Mouse (Mus musculus): ENCODE data around the gene Prg2. TPM values are rescaled to one million over a fixed set of nuclear protein-coding genes. Genes with fewer than 3 reads are reported as not detected.

Gene Prg2
- polyA plus RNA-seq, 1 experiment from 2014 or later, result not detected

GRCm38 (mm10) chr2:85029897-85030296 is 49.6 kb downstream of the Prg2 start:
- Histone ChIP-seq H3K9me3 (ENCODE audit: control insufficient read depth) (no peaks in the 10 kb centered on the region), H3K9ac (ENCODE audit: low read depth, low read length) (no peak overlapping the region), H3K4me1 (replicated peaks; ENCODE audit: control insufficient read depth, insufficient read depth, low read length) (no peaks in the 10 kb centered on the region), H3K27ac (ENCODE audit: low read depth, low read length) (no peak overlapping the region), H3K4me2 (replicated peaks; ENCODE audit: low read depth) (no peak overlapping the region), H3K4me3 (ENCODE audit: low read depth, low read length) (no peak overlapping the region), H3K27me3 (replicated peaks; ENCODE audit: control insufficient read depth, insufficient read depth, low read length) (no peaks in the 10 kb centered on the region), H3K36me3 (ENCODE audit: control insufficient read depth, insufficient read depth) (no peaks in the 10 kb centered on the region)
- WGBS, result 13% methylated on average over 6 of the region's 6 CpGs
- ATAC-seq, result peak; percentile 62
- TF ChIP-seq CTCF (IDR thresholded peaks at IDR 0.05; ENCODE audit: low read depth), result no peak

- no peaks in the 10 kb centered on the region for H3K4me1 ChIP-seq (replicated peaks; ENCODE audit: control insufficient read depth, insufficient read depth, low read length)
- WGBS, result 51% methylated on average over 6 of the region's 6 CpGs
Observed at GRCm38 (mm10) chr2:85030989-85031388, 50.7 kb downstream of the Prg2 start.

GRCm38 (mm10) chr2:85033121-85033520 is 52.9 kb downstream of the Prg2 start:
- Histone ChIP-seq H3K27me3 (replicated peaks; ENCODE audit: control insufficient read depth, insufficient read depth, low read length) (no peaks in the 10 kb centered on the region), H3K36me3 (ENCODE audit: control insufficient read depth, insufficient read depth) (no peaks in the 10 kb centered on the region), H3K4me1 (replicated peaks; ENCODE audit: control insufficient read depth, insufficient read depth, low read length) (peaks cover 6% of the 10 kb centered on the region; the same call in 1 of the 2 replicates), H3K4me2 (replicated peaks; ENCODE audit: low read depth) (no peak overlapping the region), H3K4me3 (ENCODE audit: low read depth, low read length) (no peak overlapping the region), H3K9ac (ENCODE audit: low read depth, low read length) (no peak overlapping the region), H3K9me3 (ENCODE audit: control insufficient read depth) (no peaks in the 10 kb centered on the region), H3K27ac (ENCODE audit: low read depth, low read length) (no peak overlapping the region)
- no peak for TF ChIP-seq CTCF (IDR thresholded peaks at IDR 0.05; ENCODE audit: low read depth)
- no peak for ATAC-seq
- WGBS, result 84% methylated on average over 2 of the region's 2 CpGs

More at GRCm38 (mm10) chr2:85030989-85031388, 50.7 kb downstream of the Prg2 start:
- H3K4me2 ChIP-seq (replicated peaks; ENCODE audit: low read depth), result no peak overlapping the region
- no peak for TF ChIP-seq CTCF (IDR thresholded peaks at IDR 0.05; ENCODE audit: low read depth)
- H3K36me3 ChIP-seq (ENCODE audit: control insufficient read depth, insufficient read depth), result no peaks in the 10 kb centered on the region
- H3K9ac ChIP-seq (ENCODE audit: low read depth, low read length), result no peak overlapping the region
- H3K4me3 ChIP-seq (ENCODE audit: low read depth, low read length), result no peak overlapping the region
- no peak for ATAC-seq
- H3K9me3 ChIP-seq (ENCODE audit: control insufficient read depth), result no peaks in the 10 kb centered on the region
- H3K27me3 ChIP-seq (replicated peaks; ENCODE audit: control insufficient read depth, insufficient read depth, low read length), result no peaks in the 10 kb centered on the region
- H3K27ac ChIP-seq (ENCODE audit: low read depth, low read length), result no peak overlapping the region

Other genes starting within 250 kb of the Prg2 start
- gene Ypel4, start 246.4 kb upstream of the Prg2 start, polyA plus RNA-seq (2015; fragmentation: Nextera tagmentation; extraction: Ambion mirVana), result 1.8 and 1.9 TPM in 2 replicates
- 2.2 and 2.5 TPM in 2 replicates for gene Gm19426, start 236.8 kb upstream of the Prg2 start, polyA plus RNA-seq (2015; fragmentation: Nextera tagmentation; extraction: Ambion mirVana)
- gene Serping1, start 205.0 kb upstream of the Prg2 start, polyA plus RNA-seq (2015; fragmentation: Nextera tagmentation; extraction: Ambion mirVana), result 49.4 and 50.7 TPM in 2 replicates
- gene Ube2l6, start 181.6 kb upstream of the Prg2 start, polyA plus RNA-seq (2015; fragmentation: Nextera tagmentation; extraction: Ambion mirVana), result 115 and 117 TPM in 2 replicates
- gene Smtnl1, start 157.8 kb upstream of the Prg2 start, polyA plus RNA-seq (2015; fragmentation: Nextera tagmentation; extraction: Ambion mirVana), result 0.46 and 0.81 TPM in 2 replicates
- 51.9 and 59.2 TPM in 2 replicates for gene Timm10, start 153.5 kb upstream of the Prg2 start, polyA plus RNA-seq (2015; fragmentation: Nextera tagmentation; extraction: Ambion mirVana)
- gene Slc43a1, start 141.6 kb upstream of the Prg2 start, polyA plus RNA-seq (2015; fragmentation: Nextera tagmentation; extraction: Ambion mirVana), result 3.6 and 4.1 TPM in 2 replicates
- 0.98 and 1.0 TPM in 2 replicates for gene Rtn4rl2, start 93.8 kb upstream of the Prg2 start, polyA plus RNA-seq (2015; fragmentation: Nextera tagmentation; extraction: Ambion mirVana)
- 42.5 and 48.0 TPM in 2 replicates for gene Slc43a3, start 43.9 kb upstream of the Prg2 start, polyA plus RNA-seq (2015; fragmentation: Nextera tagmentation; extraction: Ambion mirVana)
- not detected in 2 replicates for gene Prg3, start 7.8 kb downstream of the Prg2 start, polyA plus RNA-seq (2015; fragmentation: Nextera tagmentation; extraction: Ambion mirVana)
- 71.9 and 73.0 TPM in 2 replicates for gene Ssrp1, start 56.8 kb downstream of the Prg2 start, polyA plus RNA-seq (2015; fragmentation: Nextera tagmentation; extraction: Ambion mirVana)
- 0.18 and 0.26 TPM in 2 replicates for gene P2rx3, start 57.0 kb downstream of the Prg2 start, polyA plus RNA-seq (2015; fragmentation: Nextera tagmentation; extraction: Ambion mirVana)
- 18.0 and 19.5 TPM in 2 replicates for gene Tnks1bp1, start 67.6 kb downstream of the Prg2 start, polyA plus RNA-seq (2015; fragmentation: Nextera tagmentation; extraction: Ambion mirVana)
- gene Aplnr, start 155.8 kb downstream of the Prg2 start, polyA plus RNA-seq (2015; fragmentation: Nextera tagmentation; extraction: Ambion mirVana), result 22.9 and 26.6 TPM in 2 replicates
- gene Lrrc55, start 216.7 kb downstream of the Prg2 start, polyA plus RNA-seq (2015; fragmentation: Nextera tagmentation; extraction: Ambion mirVana), result 1.4 TPM in 2 replicates